Mouse (Mus musculus) limb, embryonic 14.5 days (tissue): ENCODE data around the gene Tjp3. TPM values are rescaled to one million over a fixed set of nuclear protein-coding genes. Genes with fewer than 3 reads are reported as not detected.

Source experiments
- ATAC-seq: fragments of 200-750 bp; cut with Nextera tagmentation; 2 replicates; pipeline ENCODE4 v1.8.0; 2017; ENCODE audit warnings: low read depth, moderate number of reproducible peaks, moderate TSS enrichment; ENCODE audit not compliant: low FRiP score
- DNase-seq: peaks from one replicate; pipeline ENCODE4 v3.0.0-alpha.2; 2015; ENCODE audit warnings: low spot score
- H3K27ac ChIP-seq: fragments of 300-500 bp; sonication (generic); replicated peaks from 2 replicates; pipeline ENCODE4 v1.5.1; 2014; ENCODE audit warnings: low read depth, mild to moderate bottlenecking, low read length, moderate library complexity, mixed read lengths
- H3K27me3 ChIP-seq: fragments of 300-500 bp; sonication (generic); 2 replicates; pipeline ENCODE4 v1.6.1; 2014; ENCODE audit warnings: low read length, mixed read lengths; ENCODE audit not compliant: control insufficient read depth, insufficient read depth
- H3K36me3 ChIP-seq: fragments of 300-500 bp; sonication (generic); 2 replicates; pipeline ENCODE4 v1.6.1; 2014; ENCODE audit warnings: mild to moderate bottlenecking, low read length, moderate library complexity, mixed read lengths; ENCODE audit not compliant: control insufficient read depth, insufficient read depth
- H3K4me1 ChIP-seq: fragments of 300-500 bp; sonication (generic); 2 replicates; pipeline ENCODE4 v1.6.1; 2014; ENCODE audit warnings: antibody characterized with exemption, low read length, mixed read lengths; ENCODE audit not compliant: control insufficient read depth, insufficient read depth
- H3K4me2 ChIP-seq: fragments of 300-500 bp; sonication (generic); replicated peaks from 2 replicates; pipeline ENCODE4 v1.6.1; 2014; ENCODE audit warnings: low read depth, mild to moderate bottlenecking, low read length, moderate library complexity; ENCODE audit not compliant: severe bottlenecking
- H3K4me3 ChIP-seq: fragments of 300-500 bp; sonication (generic); replicated peaks from 2 replicates; pipeline ENCODE4 v1.5.1; 2014; ENCODE audit warnings: low read length
- H3K9ac ChIP-seq: fragments of 300-500 bp; sonication (generic); 2 replicates; pipeline ENCODE4 v1.6.1; 2014; ENCODE audit warnings: mild to moderate bottlenecking, low read depth, low read length, moderate library complexity; ENCODE audit not compliant: severe bottlenecking
- H3K9me3 ChIP-seq: fragments of 300-500 bp; sonication (generic); 2 replicates; pipeline ENCODE4 v1.6.1; 2016; ENCODE audit warnings: low read length; ENCODE audit not compliant: control insufficient read depth
- POLR2A ChIP-seq: fragments of 200-500 bp; IDR thresholded peaks from 2 replicates; pipeline ENCODE4 v1.8.0; 2012; ENCODE audit warnings: inconsistent platforms, mild to moderate bottlenecking, moderate library complexity, borderline replicate concordance; ENCODE audit not compliant: insufficient read depth, insufficient read length; ENCODE audit errors: extremely low read depth
- WGBS: fragments of 180-500 bp; shearing (Covaris S2); extraction: QIAGEN DNeasy Blood & Tissue Kit; methylation state at CpG from one replicate; pipeline ENCODE4 v1.1.7; 2014; 5-methylcytosine and 5-hydroxymethylcytosine counted together
- polyA plus RNA-seq, 2 experiments: library from polyadenylated mRNA; depleted of rRNA in 1 of 2; stranded (reverse) in 1 of 2; unstranded in 1 of 2; fragments of >200 nt; fragmentation: Nextera tagmentation in 1 of 2; extraction: Ambion mirVana in 1 of 2; gene quantifications; 2 replicates each; pipeline versions ENCODE4 v1.2.1 to v1.2.3; 2012 to 2014

Tjp3 gene
- polyA plus RNA-seq (2012; rRNA removed) = 2.8 and 3.5 TPM in 2 replicates
- 5.2 and 6.4 TPM in 2 replicates for polyA plus RNA-seq (2014; fragmentation: Nextera tagmentation; extraction: Ambion mirVana)

DNA sequence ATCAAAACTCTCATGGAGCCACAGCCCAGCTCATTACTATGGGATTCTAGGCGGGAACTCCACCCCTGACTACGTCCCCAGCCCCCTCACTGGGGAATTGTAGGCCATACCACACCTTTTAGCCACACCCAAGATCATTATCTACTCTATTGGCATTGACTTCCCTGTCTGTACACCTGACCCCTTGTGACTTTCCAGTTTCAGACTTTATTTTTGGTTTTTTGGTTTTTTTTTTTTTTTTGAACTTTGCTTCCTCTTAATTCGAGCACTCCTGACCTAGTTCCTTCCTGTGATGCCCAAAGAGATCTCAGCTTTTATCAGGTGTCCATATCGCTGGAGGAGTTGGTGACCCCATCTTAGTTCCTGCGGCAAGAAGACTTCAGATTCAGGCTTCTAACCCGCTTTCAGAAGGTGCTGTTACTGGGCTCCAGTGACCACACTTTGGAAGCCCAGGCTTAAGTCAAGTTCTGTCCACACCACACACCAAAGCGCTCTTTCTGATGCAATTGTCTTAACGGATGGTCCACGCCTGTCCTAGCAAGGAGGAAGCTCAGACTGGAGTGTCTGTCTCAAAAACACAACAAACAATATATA, at the start of gene Tjp3:
Gene Tjp3 (minus strand): TSS at position 71 of the 594 bp plus-strand sequence.
- Histone ChIP-seq H3K9me3 (no peaks in the 10 kb centered on the region), H3K4me3 (peak within 1 kb of the TSS; percentile 2; the same call in 1 of the 2 replicates), H3K4me1 (peaks cover 14% of the 10 kb centered on the region), H3K9ac (no peak within 1 kb of the TSS), H3K4me2 (peak within 1 kb of the TSS; percentile 96; the same call in 1 of the 2 replicates), H3K36me3 (no peaks in the 10 kb centered on the region), H3K27ac (no peak within 1 kb of the TSS), H3K27me3 (peaks cover 13% of the 10 kb centered on the region; the same call in 1 of the 2 replicates)
- WGBS = 71% methylated on average over 9 of the region's 9 CpGs
- TF ChIP-seq POLR2A = no peak
- no peak for DNase-seq
- ATAC-seq = no peak

DNA sequence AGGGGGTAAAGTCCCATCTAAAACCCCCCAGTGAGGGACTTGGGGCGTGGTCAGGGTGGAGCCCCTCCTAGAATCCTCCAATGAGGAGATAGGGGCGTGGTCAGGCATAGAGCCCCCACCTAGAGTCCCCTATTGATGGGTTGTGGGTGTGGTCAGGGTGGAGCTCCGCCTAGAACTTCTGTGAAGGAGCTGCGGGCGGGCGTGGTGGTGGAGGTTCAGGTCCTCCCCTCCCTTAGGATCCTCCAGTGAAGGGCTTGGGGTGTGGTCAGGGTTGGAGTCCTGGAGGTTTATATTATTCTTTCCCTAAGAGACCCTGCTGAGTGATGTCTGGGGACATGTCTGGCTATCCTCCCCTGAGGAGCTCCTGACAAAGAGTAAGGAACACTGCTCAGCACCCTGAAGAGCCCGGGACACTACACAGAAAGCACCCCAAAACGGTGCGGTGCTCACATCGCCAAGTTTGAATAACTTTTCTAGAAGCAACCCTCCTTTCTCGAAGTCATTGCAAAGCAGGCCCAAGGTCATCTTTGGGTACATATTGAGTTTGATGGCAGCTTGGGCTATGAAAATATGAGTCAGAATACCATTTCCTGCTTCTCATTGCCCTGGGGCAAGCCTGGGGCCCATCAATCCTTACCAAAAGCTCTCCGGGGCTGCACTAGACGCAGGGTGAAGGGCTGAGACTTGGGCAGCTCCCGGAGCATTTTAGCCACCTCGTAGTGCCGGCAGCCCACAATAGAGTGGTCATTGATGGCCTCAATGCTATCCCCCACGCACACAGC, 49.4 kb upstream of the Tjp3 start:
- no peak overlapping the region for H3K9ac ChIP-seq
- no peak overlapping the region for H3K4me2 ChIP-seq
- H3K36me3 ChIP-seq = 0 out of 2 replicates have a peak, but pooled peaks cover 3% of the 10 kb centered on the region
- no peaks in the 10 kb centered on the region for H3K9me3 ChIP-seq
- peaks cover 14% of the 10 kb centered on the region for H3K4me1 ChIP-seq
- no peak overlapping the region for H3K27ac ChIP-seq
- DNase-seq (no peak), ATAC-seq (no peak)
- peaks cover 55% of the 10 kb centered on the region for H3K27me3 ChIP-seq
- H3K4me3 ChIP-seq = no peak overlapping the region
- WGBS = 40% methylated on average over 17 of the region's 17 CpGs
- no peak for TF ChIP-seq POLR2A

DNA sequence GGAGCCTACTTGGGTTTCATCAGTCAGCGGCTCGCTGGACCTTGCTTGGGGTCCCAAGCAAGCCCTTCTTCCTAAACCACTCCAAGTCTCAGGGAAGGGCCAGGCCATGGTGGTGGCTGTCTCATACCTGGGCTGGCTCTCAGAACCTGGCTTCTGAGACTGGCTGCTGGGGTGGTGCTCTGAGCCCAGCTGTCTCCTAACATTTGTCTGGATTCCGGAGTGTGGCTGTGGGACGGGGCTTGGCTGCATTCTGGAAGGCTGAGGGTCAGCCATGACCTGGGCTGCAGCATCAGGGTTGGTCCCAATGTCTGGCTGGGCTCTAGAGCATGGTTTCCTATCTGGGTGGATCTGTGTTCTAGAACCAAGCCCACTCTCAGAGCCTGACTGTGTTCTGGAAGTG, 45.2 kb upstream of the Tjp3 start:
- H3K27ac ChIP-seq = peak overlapping the region; percentile 86
- 95% methylated on average over 4 of the region's 4 CpGs for WGBS
- no peak overlapping the region for H3K4me3 ChIP-seq
- no peak overlapping the region for H3K9ac ChIP-seq
- DNase-seq = no peak
- H3K27me3 ChIP-seq = peaks cover 19% of the 10 kb centered on the region; the same call in 1 of the 2 replicates
- peaks cover 19% of the 10 kb centered on the region for H3K4me1 ChIP-seq
- H3K9me3 ChIP-seq = no peaks in the 10 kb centered on the region
- H3K36me3 ChIP-seq = no peaks in the 10 kb centered on the region
- TF ChIP-seq POLR2A = no peak
- no peak for ATAC-seq
- H3K4me2 ChIP-seq = no peak overlapping the region

DNA sequence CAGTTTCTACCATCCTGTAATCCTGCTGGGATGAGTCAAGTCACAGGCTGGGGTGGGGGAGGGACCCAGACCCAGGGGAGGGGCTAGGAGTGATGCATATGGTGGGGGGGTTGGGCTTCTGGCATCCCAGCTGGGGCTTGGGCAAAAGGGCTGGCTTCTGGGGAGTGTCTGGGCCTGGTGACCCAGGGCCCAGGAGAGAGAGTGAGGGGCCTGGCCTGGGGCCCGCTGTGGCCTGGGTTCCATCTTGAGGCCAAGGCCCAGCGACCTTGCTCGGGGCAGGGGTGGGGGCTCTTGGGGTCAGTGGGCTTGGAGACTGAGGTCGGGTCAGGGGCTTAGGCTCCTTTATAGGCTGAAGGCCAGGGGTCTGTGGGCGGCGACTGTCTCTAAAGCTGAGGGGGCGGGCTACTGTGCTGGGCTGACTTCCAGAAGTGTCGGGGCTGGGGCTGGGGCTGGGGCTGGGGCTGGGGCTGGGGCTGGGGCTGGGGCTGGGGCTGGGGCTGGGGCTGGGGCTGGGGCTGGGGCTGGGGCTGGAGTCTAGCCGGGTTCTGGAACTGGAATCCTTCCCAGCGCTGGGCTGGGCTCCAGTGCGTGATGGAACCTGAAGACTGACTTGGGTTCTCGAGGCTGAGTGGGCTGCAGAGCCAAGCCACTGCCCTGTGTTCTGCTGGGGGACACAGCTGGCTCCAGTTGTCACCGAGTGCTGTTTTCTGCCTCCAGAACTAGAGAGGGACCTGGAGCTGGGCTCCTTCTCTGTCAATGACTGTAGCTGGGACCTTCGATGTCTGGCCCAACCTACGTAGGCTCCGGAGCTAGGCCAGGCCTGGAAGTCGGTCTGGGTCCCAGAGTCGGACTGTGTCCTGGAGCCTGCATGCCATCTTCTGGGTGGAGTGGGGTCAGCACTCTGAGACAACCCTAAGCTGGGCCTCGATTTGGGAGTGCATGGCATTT, 44.3 kb upstream of the Tjp3 start:
- H3K4me3 ChIP-seq = no peak overlapping the region
- H3K36me3 ChIP-seq = no peaks in the 10 kb centered on the region
- 0 out of 2 replicates have a peak, but pooled peaks cover 11% of the 10 kb centered on the region for H3K27me3 ChIP-seq
- DNase-seq = peak; percentile 58
- peak overlapping the region; percentile 86 for H3K27ac ChIP-seq
- H3K9me3 ChIP-seq = no peaks in the 10 kb centered on the region
- peaks cover 20% of the 10 kb centered on the region for H3K4me1 ChIP-seq
- H3K9ac ChIP-seq = peak overlapping the region; percentile 40
- H3K4me2 ChIP-seq = peak overlapping the region; percentile 22
- no peak for TF ChIP-seq POLR2A
- WGBS = 30% methylated on average over 14 of the region's 19 CpGs
- peak; percentile 51 for ATAC-seq
